Mouse (Mus musculus) forebrain, embryonic 10.5 days (tissue): ENCODE measurements around the gene Ces2c. TPM values are rescaled to one million over a fixed set of nuclear protein-coding genes. Genes with fewer than 3 reads are reported as not detected.
"Not testable (repeated sequence)": the region's sequence is repeated elsewhere in the genome, so short reads cannot be mapped to it uniquely, and the experiment has no call there.

ENCODE experiments used
- DNase-seq: peaks from one replicate; pipeline ENCODE4 v3.0.0-alpha.2; 2017; ENCODE audit warnings: low spot score; ENCODE audit errors: extremely low spot score
- H3K27ac ChIP-seq: fragments of 300-500 bp; sonication (generic); 2 replicates; pipeline ENCODE4 v1.5.1; 2016; ENCODE audit warnings: mild to moderate bottlenecking
- H3K27me3 ChIP-seq: fragments of 300-500 bp; sonication (generic); 2 replicates; pipeline ENCODE4 v1.6.1; 2016; ENCODE audit warnings: mild to moderate bottlenecking; ENCODE audit not compliant: poor library complexity, severe bottlenecking
- H3K36me3 ChIP-seq: fragments of 300-500 bp; sonication (generic); replicated peaks from 2 replicates; pipeline ENCODE4 v1.6.1; 2016; ENCODE audit warnings: mild to moderate bottlenecking, moderate library complexity
- H3K4me1 ChIP-seq: fragments of 300-500 bp; sonication (generic); 2 replicates; pipeline ENCODE4 v1.6.1; 2016
- H3K4me3 ChIP-seq: fragments of 300-500 bp; sonication (generic); 2 replicates; pipeline ENCODE4 v1.5.1; 2016; ENCODE audit warnings: mild to moderate bottlenecking, moderate library complexity
- H3K9me3 ChIP-seq: fragments of 300-500 bp; sonication (generic); 2 replicates; pipeline ENCODE4 v1.6.1; 2016; ENCODE audit warnings: mild to moderate bottlenecking, moderate library complexity
- WGBS: fragments of 180-500 bp; shearing (Covaris S2); methylation state at CpG from one replicate; pipeline ENCODE4 v1.1.7; 2016; 5-methylcytosine and 5-hydroxymethylcytosine counted together
- polyA plus RNA-seq: library from polyadenylated mRNA; unstranded; fragments of >200 nt; fragmentation: Nextera tagmentation; extraction: Ambion mirVana; gene quantifications from 2 replicates; pipeline ENCODE4 v1.2.1, GENCODE M21; 2016

Gene Ces2c
- polyA plus RNA-seq, 1 experiment from 2014 or later: not detected

DNA sequence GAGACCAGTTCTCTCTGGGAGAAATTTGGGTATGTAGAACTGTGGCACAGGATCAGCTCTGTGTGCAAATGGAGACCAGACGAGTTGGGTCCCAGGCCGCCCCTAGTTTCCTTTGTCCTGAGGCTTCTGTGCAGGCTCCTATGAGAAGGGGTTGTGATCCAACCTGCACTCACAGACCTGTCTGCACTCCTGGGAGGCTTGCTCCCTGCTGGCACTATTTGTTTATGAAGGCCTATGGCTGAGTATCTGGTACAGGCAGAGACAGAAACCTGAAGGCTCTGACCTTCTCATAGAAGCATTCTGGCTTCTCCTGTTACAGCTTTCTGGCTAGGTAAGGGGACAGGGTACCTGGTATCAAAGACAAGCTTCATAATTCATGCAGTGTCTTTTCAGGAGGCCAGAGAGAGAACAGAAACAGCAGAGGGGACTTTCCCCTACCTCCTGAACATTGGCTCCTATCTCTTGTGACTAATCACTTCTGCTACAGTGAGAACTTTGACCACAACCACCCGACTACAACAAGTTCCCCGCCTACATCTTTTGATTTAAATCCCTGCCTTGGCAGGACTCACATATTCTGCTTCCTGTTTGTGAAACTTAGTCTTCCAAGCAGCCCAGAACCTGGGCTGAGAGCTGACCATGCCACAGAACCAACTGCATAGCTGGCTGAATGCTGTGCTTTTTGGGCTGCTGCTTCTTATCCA lies 39.5 kb downstream of the Ces2c start:
- not testable (repeated sequence) for H3K4me3 ChIP-seq, H3K27me3 ChIP-seq, DNase-seq, H3K9me3 ChIP-seq, H3K4me1 ChIP-seq, H3K27ac ChIP-seq, H3K36me3 ChIP-seq
- no CpG with 5 or more reads among the region's 4 CpGs for WGBS

DNA sequence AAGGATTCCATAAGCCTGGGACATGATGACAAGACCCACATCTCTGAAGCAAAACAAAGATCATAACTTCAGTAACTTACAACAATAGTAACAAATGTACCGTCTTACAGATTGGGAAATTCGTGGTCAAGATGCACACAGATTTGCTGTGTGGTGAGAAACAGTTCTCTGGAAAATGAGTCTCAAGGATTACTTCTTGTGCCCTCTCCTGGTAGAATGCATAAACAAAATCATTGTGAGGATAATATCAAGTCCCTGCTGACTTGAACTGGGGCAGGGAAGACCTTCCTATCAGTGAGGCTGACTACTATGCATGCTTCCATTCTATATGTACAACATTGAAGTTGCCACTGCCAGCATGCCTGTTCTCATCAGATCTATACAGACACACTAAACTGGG lies 54.9 kb downstream of the Ces2c start:
- no peaks in the 10 kb centered on the region for H3K36me3 ChIP-seq
- H3K4me3 ChIP-seq: no peak overlapping the region
- no peaks in the 10 kb centered on the region for H3K9me3 ChIP-seq
- H3K27me3 ChIP-seq: no peaks in the 10 kb centered on the region
- no peak for DNase-seq
- WGBS: 82% methylated on average over 2 of the region's 2 CpGs
- H3K4me1 ChIP-seq: no peaks in the 10 kb centered on the region
- no peak overlapping the region for H3K27ac ChIP-seq

Other genes with a start within 250 kb of the Ces2c start
- gene Cdh16, start 222.7 kb upstream of the Ces2c start, polyA plus RNA-seq: not detected in 2 replicates
- gene Rrad, start 215.7 kb upstream of the Ces2c start, polyA plus RNA-seq: 1.1 and 1.5 TPM in 2 replicates
- 97.5 and 102 TPM in 2 replicates for gene Ciao2b, start 205.1 kb upstream of the Ces2c start, polyA plus RNA-seq
- gene Ces2a, start 113.1 kb upstream of the Ces2c start, polyA plus RNA-seq: not detected in 2 replicates
- gene Ces2b, start 15.5 kb upstream of the Ces2c start, polyA plus RNA-seq: 0.07 and 0.19 TPM in 2 replicates
- gene Ces2e, start 79.2 kb downstream of the Ces2c start, polyA plus RNA-seq: not detected in 2 replicates
- gene Ces2f, start 100.3 kb downstream of the Ces2c start, polyA plus RNA-seq: not detected in 2 replicates
- gene Ces2g, start 114.7 kb downstream of the Ces2c start, polyA plus RNA-seq: not detected in 2 replicates
- not detected in 2 replicates for gene Ces2h, start 153.8 kb downstream of the Ces2c start, polyA plus RNA-seq
- not detected in 2 replicates for gene Ces3a, start 201.5 kb downstream of the Ces2c start, polyA plus RNA-seq
- not detected in 2 replicates for gene Ces3b, start 236.7 kb downstream of the Ces2c start, polyA plus RNA-seq